Mouse (Mus musculus) CH12.LX (cell line): Measurements from ENCODE around the gene Scrn2. TPM values are rescaled to one million over a fixed set of nuclear protein-coding genes. Genes with fewer than 3 reads are reported as not detected.

Experiments
- DNase-seq: peaks from one replicate; pipeline ENCODE4 v3.0.0-alpha.2; 2013; ENCODE audit errors: extremely low read depth
- H3K27ac ChIP-seq: 2 replicates; pipeline ENCODE4 v1.5.1; 2012; ENCODE audit warnings: low read depth, mild to moderate bottlenecking, control low read depth, moderate library complexity; ENCODE audit not compliant: insufficient read depth
- H3K27me3 ChIP-seq: replicated peaks from 2 replicates; pipeline ENCODE3; 2012; ENCODE audit warnings: inconsistent platforms
- H3K36me3 ChIP-seq, 2 experiments: replicated peaks in 1 of 2; 2 replicates each; pipeline versions ENCODE3 to v1.6.1; 2012; ENCODE audit warnings: inconsistent platforms in 1 of 2, low read length in 1 of 2, mild to moderate bottlenecking in 1 of 2, mixed read lengths in 1 of 2, moderate library complexity in 1 of 2; ENCODE audit not compliant: control insufficient read depth in 1 of 2, insufficient read depth in 1 of 2
- H3K4me1 ChIP-seq, 2 experiments: 2 replicates each; pipeline ENCODE4 v1.6.1; 2012; ENCODE audit warnings: inconsistent platforms in 1 of 2, moderate library complexity in 1 of 2; ENCODE audit not compliant: insufficient read depth in 2 of 2, control insufficient read depth in 1 of 2
- H3K4me2 ChIP-seq: 2 replicates; pipeline ENCODE4 v1.6.1; 2012; ENCODE audit warnings: low read depth, mild to moderate bottlenecking, control low read depth; ENCODE audit not compliant: poor library complexity, insufficient read depth, severe bottlenecking
- H3K4me3 ChIP-seq, 3 experiments: fragments of 150-350 bp in 1 of 3; sonication (generic) in 1 of 3; replicated peaks in 1 of 3; 2 replicates each; pipeline versions ENCODE3 to v1.5.1; 2011 to 2012; ENCODE audit warnings: low read depth in 2 of 3, low read length in 2 of 3, mild to moderate bottlenecking in 2 of 3, moderate library complexity in 2 of 3, control low read depth in 1 of 3, improper control_type of control experiment in 1 of 3, inconsistent platforms in 1 of 3, mixed read lengths in 1 of 3; ENCODE audit not compliant: poor library complexity in 1 of 3
- H3K79me2 ChIP-seq: replicated peaks from 2 replicates; pipeline ENCODE4 v1.6.1; 2012; ENCODE audit warnings: mild to moderate bottlenecking, moderate library complexity; ENCODE audit not compliant: control insufficient read depth, poor library complexity, insufficient read depth, severe bottlenecking; ENCODE audit errors: extremely low read depth
- H3K9ac ChIP-seq: 2 replicates; pipeline ENCODE4 v1.6.1; 2012; ENCODE audit warnings: low read depth, mild to moderate bottlenecking, control low read depth, moderate library complexity; ENCODE audit not compliant: insufficient read depth
- H3K9me3 ChIP-seq: replicated peaks from 2 replicates; pipeline ENCODE3; 2012; ENCODE audit warnings: low read length, inconsistent platforms, mixed read lengths
- BHLHE40 ChIP-seq: IDR thresholded peaks from 2 replicates; pipeline ENCODE4 v1.6.1; 2011; ENCODE audit warnings: mild to moderate bottlenecking, low read depth, low read length, improper control_type of control experiment
- CHD1 ChIP-seq: IDR thresholded peaks from 2 replicates; pipeline ENCODE4 v1.6.1; 2012; ENCODE audit warnings: low read depth, low read length, improper control_type of control experiment, inconsistent platforms
- ELF1 ChIP-seq: IDR thresholded peaks from 2 replicates; pipeline ENCODE4 v1.6.1; 2014; ENCODE audit warnings: low read depth, mild to moderate bottlenecking, inconsistent platforms, low read length, improper control_type of control experiment
- HCFC1 ChIP-seq: IDR thresholded peaks from 2 replicates; pipeline ENCODE4 v1.6.1; 2012; ENCODE audit warnings: low read depth, mild to moderate bottlenecking, inconsistent platforms, low read length, improper control_type of control experiment
- JUN ChIP-seq: IDR thresholded peaks from 2 replicates; pipeline ENCODE4 v1.6.1; 2011; ENCODE audit warnings: low read depth, mild to moderate bottlenecking, low read length, improper control_type of control experiment, moderate library complexity; ENCODE audit not compliant: insufficient read depth
- KAT2A ChIP-seq: IDR thresholded peaks from 2 replicates; pipeline ENCODE4 v1.6.1; 2012; ENCODE audit warnings: low read length, improper control_type of control experiment, inconsistent platforms; ENCODE audit not compliant: insufficient replicate concordance
- MEF2A ChIP-seq: IDR thresholded peaks from 2 replicates; pipeline ENCODE4 v1.6.1; 2014; ENCODE audit warnings: low read depth, mild to moderate bottlenecking, inconsistent platforms, low read length, improper control_type of control experiment, borderline replicate concordance
- NELFE ChIP-seq: IDR thresholded peaks from 2 replicates; pipeline ENCODE4 v1.6.1; 2011; ENCODE audit warnings: low read depth, low read length, improper control_type of control experiment
- PAX5 ChIP-seq: IDR thresholded peaks from 2 replicates; pipeline ENCODE4 v1.6.1; 2012; ENCODE audit warnings: low read length, inconsistent platforms, mixed read lengths
- POLR2AphosphoS2 ChIP-seq: IDR thresholded peaks from 2 replicates; pipeline ENCODE4 v1.6.1; 2011; ENCODE audit warnings: low read depth, low read length, improper control_type of control experiment
- RAD21 ChIP-seq: IDR thresholded peaks from 2 replicates; pipeline ENCODE4 v1.6.1; 2011; ENCODE audit warnings: low read depth, mild to moderate bottlenecking, low read length, improper control_type of control experiment, moderate library complexity
- SMC3 ChIP-seq: IDR thresholded peaks from 2 replicates; pipeline ENCODE4 v1.6.1; 2011; ENCODE audit warnings: low read depth, low read length, improper control_type of control experiment
- TBP ChIP-seq: conservative IDR thresholded peaks from 2 replicates; pipeline ENCODE4 v1.6.1; 2011; ENCODE audit warnings: low read depth, low read length, improper control_type of control experiment
- USF1 ChIP-seq: IDR thresholded peaks from 2 replicates; pipeline ENCODE4 v1.6.1; 2014; ENCODE audit warnings: low read depth, mild to moderate bottlenecking, inconsistent platforms, low read length, improper control_type of control experiment
- USF2 ChIP-seq: conservative IDR thresholded peaks from 2 replicates; pipeline ENCODE4 v1.6.1; 2011; ENCODE audit warnings: low read depth, low read length, improper control_type of control experiment
- ZC3H11A ChIP-seq: IDR thresholded peaks from 2 replicates; pipeline ENCODE4 v1.6.1; 2012; ENCODE audit warnings: low read depth, mild to moderate bottlenecking, inconsistent platforms, low read length, improper control_type of control experiment
- ZKSCAN1 ChIP-seq: IDR thresholded peaks from 2 replicates; pipeline ENCODE4 v1.6.1; 2012; ENCODE audit warnings: low read depth, inconsistent platforms, low read length, improper control_type of control experiment, borderline replicate concordance
- dilution Hi-C: fragments of 300-500 bp; cut with MboI; formaldehyde crosslinking; loops from 2 replicates; pipeline ENCODE4 v1.14.3; 2020; ENCODE audit warnings: low sequenced_read_pairs; ENCODE audit not compliant: extremely low pct_unique_long_range_greater_than_20kb, extremely low pct_ligation_motif_present
- in situ Hi-C: fragments of 300-500 bp; cut with MboI; formaldehyde crosslinking; loops from 3 replicates; pipeline ENCODE4 v1.14.3; 2019; ENCODE audit warnings: low sequenced_read_pairs, low pct_ligation_motif_present, low pct_unique_long_range_greater_than_20kb, mixed read lengths
- polyA plus RNA-seq: library from polyadenylated mRNA; unstranded; fragments of >175 nt; gene quantifications from 2 replicates; pipeline ENCODE4 v1.2.1, GENCODE M21; 2012; ENCODE audit warnings: low read depth; ENCODE audit not compliant: insufficient read length
- total RNA-seq, 2 experiments: library from RNA; depleted of rRNA; stranded (reverse); fragments of 300-350 nt in 1 of 2; fragments of >200 nt in 1 of 2; gene quantifications; 2 replicates each; pipeline ENCODE4 v1.2.3; 2012 to 2014

Gene Scrn2
- total and polyA plus RNA-seq, 3 experiments = 34.5 to 55.8 (median 35.2) TPM

DNA sequence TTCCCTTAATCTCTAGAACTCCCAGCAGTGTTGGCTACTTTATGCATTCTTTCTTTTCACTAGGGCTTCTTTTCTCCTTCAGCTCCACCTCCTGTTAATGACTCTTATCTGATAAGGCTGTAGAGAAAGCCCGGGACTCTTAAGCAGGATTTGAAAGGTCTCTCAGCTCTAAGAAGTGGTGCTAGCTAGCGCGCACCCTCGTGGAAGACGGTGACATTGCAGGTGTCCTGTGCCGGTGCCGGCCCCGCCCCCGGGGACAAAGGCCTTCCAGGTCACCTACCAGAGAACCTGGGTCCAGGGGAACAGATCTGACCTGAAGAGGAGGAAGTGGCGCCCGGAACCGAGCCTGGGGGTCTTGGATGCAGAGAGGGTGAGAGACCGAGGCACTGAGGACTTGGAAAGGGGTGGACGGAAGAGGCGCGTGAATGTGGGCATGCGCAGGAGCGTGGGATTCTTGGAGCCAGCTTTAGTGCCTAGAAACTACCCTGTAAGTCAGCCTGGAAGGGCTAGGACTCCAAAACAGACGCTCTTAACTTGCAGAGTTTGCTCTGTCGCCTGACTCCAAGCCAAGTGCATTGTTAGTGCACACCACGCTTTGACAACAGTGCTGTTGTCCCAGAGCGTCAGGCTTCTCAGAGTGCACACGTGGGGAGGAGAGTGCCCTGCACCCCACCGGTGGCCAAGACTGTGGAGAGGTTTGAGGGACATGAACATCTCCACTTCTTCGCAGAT lies at the start of gene Scrn2 (continued):
- no peak for TF ChIP-seq CHD1

DNA sequence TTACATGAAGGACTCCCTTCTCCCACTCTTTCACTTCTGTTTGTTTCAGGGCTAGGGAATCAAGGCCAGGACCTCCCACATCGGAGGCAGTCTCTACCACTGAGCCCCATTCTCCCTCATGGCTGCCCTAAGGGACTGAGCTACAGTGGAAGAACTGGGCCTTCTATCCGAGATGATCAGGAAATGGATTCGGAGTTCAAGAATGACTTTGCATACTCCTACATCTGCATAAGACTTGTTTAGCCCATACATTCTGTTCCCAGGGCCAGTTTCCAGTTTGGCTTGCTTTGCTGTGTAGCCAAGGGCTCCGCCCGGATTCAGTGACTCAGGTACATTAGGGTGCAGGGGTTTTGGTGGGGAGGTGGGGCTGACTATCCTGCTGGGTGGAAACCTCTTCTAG lies 49.7 kb upstream of the Scrn2 start:
- in situ Hi-C loops (no loop called here), dilution Hi-C loops (no loop called here)
- DNase-seq = no peak
- Histone ChIP-seq H3K79me2 (peaks cover 20% of the 10 kb centered on the region), H3K36me3 (peaks cover 0 to 8% of the 10 kb centered on the region in 2 experiments), H3K4me1 (peaks cover 31 to 64% of the 10 kb centered on the region in 2 experiments), H3K4me3 (no peak overlapping the region), H3K9ac (no peak overlapping the region), H3K9me3 (no peaks in the 10 kb centered on the region), H3K4me2 (no peak overlapping the region), H3K27me3 (no peaks in the 10 kb centered on the region), H3K27ac (no peak overlapping the region)
- TF ChIP-seq SMC3 (no peak), TBP (no peak)

GRCm38 (mm10) chr11:96981461-96981860 lies 48.3 kb upstream of the Scrn2 start:
- no peak for DNase-seq
- H3K79me2 ChIP-seq = peaks cover 6% of the 10 kb centered on the region
- dilution Hi-C loops = no loop called here
- peaks cover 29 to 64% of the 10 kb centered on the region in 2 experiments for H3K4me1 ChIP-seq
- H3K27me3 ChIP-seq = no peaks in the 10 kb centered on the region
- TF ChIP-seq CHD1 (no peak), PAX5 (no peak), ELF1 (no peak), KAT2A (no peak), HCFC1 (no peak), USF1 (no peak), MEF2A (no peak), NELFE (no peak), JUN (no peak), BHLHE40 (no peak), USF2 (no peak), POLR2AphosphoS2 (no peak), ZC3H11A (no peak), RAD21 (no peak), ZKSCAN1 (no peak)
- TF ChIP-seq, all 38 proteins: peak for 0
- H3K9me3 ChIP-seq = no peaks in the 10 kb centered on the region
- H3K4me2 ChIP-seq = no peak overlapping the region
- no peak overlapping the region for H3K9ac ChIP-seq
- peaks cover 0 to 2% of the 10 kb centered on the region in 2 experiments for H3K36me3 ChIP-seq
- in situ Hi-C loops = no loop called here
- H3K27ac ChIP-seq = no peak overlapping the region
- H3K4me3 ChIP-seq = no peak overlapping the region
